Mouse (Mus musculus) monocyte, adult 2 months (primary cell): ENCODE measurements around the gene Stoml1.
"Not testable (repeated sequence)": the region's sequence is repeated elsewhere in the genome, so short reads cannot be mapped to it uniquely, and the experiment has no call there.

Experiments used
- DNase-seq, 2 experiments: peaks; one replicate each; pipeline ENCODE4 v3.0.0; 2022; ENCODE audit warnings: low spot score in 2 of 2, low read depth in 1 of 2

Gene Stoml1

DNA sequence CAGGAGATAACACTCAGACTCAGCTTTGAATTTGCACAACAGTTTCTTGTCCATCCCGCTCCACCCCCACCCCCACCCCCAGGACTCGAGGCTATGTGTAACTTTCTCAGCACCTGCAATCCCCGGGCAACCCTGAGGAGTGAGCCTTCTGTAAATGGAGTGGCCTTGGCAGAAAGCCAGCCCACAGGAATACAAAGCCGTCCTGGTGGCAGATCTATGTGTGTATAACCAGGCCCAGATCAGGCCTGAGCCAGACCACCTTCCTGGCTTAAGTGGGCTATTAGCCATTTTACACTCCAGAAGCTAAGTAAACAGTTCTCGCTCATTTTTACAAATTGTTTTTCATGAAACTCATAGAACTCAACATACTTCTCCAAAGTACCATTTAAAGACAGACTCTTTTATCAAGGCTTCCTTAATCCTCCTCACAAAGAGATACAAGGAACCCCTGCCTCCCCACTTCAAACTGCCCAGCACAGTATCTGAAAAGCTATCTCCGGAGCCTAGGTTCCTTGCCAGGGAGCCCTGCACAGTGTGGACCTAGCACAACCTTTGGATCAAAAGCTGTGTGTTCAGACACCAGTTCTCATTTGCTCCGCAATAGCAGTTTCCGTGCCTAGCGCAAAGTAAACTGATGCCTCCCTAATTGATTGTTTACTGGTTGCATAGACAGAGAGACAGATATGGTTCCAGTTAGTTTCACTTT lies 11.0 kb upstream of the Stoml1 start:
- DNase-seq = no peak

DNA sequence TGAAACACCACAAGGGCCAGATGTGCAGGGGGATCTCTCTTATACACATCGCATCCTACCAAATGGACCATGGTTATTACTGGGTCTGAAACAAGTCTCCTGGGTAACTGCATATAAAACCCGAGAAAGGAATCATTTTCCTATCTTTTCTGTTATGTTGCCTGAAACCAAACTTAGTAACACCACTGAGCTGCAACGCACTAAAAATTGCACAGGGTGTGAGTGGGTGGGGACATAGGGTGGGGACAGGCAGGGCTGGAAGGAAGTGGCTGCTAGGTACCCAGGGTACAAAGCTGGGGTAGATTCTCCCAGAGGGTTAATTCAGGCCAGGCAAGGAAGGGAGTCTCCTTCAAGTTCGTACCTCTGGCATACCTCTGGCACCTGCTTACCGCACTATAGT lies 10.3 kb upstream of the Stoml1 start:
- no peak for DNase-seq

DNA sequence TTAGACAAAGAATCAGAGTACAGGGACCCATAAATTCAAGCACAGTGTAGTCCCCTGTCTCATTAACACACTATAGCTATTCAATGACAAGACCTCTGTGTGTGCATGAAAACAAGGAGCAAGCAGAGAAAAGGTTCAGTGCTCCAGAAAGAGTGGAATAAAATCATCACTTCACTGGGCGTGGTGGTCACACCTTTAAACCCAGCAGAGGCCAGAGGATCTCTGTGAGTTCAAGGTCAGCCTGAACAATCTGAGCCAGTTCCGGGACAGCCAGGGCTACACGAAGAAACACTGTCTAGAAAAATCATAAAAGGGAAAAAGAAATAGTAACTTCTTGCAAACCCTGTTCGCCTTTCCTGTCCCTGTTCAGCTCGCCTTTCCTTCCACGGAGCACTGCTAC lies 9.3 kb upstream of the Stoml1 start:
- no peak for DNase-seq

DNA sequence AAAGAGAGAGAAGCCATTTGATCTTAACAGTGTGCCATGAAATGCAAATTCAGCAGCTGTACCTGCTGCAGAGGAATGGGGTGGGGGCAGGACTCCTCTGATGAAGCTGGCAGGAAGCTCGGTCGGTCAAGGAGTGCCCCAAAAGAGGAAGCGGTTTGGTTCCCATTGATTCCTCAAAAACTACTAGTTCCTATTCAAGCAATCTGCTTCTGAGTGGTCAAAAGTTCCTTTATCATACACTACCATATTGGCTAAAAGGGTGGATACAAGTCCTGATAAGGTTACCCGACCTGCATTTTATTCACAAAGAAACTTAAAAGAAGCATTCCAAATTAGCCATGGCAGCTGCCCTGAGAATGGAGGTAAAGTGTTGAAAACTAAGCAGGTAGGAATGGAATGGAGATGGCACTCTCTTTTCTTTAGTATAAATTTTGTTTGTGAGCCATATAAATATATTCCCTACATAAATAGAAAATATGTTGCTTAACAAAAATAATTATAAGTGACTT lies 6.8 kb upstream of the Stoml1 start:
- DNase-seq = no peak

DNA sequence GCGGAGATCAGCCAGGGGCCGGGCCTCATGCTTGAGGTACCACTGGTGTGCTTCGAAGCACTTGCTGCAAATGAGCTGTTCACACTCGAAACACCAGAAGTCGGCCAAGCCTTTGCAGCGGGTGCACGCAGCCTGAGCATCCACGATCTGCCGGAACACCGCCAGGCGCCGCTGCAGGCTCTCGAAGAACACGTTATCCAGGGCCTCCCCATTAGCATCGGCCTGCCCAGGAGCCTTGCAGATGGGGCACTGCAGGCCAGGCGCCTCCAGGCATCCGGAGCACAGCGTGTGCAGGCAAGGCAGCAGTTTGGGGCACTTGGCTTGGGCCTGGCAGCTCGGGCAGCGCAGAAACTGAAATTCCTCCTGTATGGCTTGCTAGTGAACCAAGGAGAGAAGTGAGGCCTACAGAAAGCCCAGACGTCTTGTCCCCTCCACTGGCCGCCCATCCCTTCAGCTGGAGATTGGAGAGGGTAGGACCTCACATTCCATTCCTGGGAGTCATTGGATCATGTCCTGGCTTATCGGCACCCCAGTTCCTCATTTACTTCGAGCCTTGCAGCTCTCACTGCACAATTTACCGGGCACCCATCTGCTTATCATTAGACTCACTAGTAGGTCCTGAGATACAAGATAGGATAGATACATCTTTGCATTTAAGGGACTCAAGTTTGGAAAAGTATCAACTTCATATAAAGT lies 5.8 kb upstream of the Stoml1 start:
- peak in 1 of 2 experiments; percentile 61 for DNase-seq

DNA sequence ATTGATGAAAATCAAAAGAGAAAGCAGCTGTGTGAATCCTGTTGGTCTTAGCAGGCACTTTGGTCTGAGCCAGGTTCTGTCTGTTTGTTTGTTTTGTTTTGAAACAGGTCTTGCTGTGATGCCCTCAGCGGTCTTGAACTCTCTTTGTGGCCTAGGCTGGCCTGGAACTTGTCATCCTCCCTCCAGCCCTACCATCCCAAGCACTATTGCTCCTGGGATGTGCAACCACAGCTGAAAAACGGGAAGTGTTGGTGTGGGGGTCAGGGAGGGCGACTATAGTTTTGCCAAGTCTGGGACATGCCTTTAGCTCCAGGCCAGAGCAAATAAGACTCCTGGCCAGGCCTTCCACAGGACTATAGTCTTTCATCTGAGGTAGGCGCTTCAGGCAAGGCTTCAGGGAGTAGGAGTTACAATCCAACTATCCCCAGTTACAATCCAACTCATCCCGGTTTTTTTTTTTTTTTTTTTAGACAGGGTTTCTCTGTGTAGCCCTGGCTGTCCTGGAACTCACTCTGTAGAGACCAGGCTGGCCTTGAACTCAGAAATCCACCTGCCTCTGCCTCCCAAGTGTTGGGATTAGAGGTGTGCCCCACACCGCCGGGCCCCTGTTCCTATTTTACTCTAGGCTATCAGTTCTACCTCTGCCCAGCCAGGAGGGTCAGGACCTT lies 4.1 kb upstream of the Stoml1 start:
- no peak for DNase-seq

DNA sequence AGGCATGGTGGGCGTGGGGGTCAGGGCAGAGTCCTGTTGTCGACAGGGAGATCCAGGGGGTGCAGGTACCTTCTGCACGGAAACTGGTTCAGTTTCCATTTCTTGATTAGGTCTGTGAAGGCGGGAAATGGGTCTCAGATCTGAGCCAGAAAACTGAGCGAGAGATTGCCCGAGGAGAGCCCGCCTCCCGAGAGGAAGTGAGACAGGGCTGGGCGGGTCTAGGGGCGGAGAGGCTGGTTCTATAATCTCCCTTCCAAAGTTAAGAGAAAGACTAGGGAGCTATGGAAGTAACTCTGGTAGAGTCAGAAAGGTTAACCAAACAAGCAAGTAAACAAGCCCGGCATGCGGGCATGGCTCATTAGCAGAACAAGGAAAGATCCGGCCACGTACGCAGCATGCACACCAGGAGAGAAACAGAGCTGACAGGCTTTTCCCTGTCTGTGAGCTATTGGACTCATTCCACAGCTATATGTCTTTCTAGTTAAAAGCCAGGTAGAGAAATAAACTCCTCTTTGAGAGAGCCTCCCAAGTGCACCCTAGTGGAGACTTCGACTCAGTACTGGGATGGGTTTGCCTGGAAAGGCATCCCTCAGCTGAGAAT lies 3.3 kb upstream of the Stoml1 start, which contains the start of gene Pml:
Gene Pml, minus strand, starts transcription at position 195 of the 601 bp plus-strand sequence.
- peak in 1 of 2 experiments; percentile 34 for DNase-seq

DNA sequence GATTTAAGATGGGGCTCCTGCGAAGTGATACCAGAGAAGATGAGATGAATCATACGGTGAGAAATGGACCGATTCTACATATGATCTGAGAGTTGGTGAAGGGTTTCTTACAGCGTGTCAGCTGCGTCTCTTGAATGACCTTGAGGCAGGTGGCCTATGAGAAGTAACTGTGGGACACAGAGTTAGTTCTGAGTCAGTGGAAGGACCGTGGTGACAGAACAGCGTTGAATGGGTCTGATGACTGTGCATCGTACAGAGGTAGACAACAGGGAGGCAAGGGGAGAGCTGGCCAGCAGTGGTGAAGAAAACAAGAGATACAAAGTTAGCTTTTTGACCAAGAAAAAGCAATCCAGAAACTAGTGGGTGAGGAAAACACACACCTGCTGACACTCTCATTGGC lies 2.6 kb upstream of the Stoml1 start:
- no peak for DNase-seq

DNA sequence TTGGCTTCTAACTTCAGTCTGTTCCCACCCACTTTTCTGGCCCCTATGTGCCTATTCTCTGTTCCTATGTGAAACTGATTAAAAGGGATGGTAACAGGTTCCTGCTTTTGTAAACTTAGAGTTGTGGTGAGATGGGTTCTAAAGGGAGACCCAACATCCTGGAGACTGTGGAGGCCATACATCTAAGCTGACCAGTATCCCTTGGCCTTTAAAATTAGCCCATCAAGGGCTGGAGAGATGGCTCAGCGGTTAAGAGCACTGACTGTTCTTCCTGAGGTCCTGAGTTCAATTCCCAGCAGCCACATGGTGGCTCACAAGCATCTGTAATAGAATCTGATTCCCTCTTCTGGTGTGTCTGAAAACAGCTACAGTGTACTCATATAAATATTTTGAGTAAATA lies 2.2 kb upstream of the Stoml1 start:
- not testable (repeated sequence) for DNase-seq

DNA sequence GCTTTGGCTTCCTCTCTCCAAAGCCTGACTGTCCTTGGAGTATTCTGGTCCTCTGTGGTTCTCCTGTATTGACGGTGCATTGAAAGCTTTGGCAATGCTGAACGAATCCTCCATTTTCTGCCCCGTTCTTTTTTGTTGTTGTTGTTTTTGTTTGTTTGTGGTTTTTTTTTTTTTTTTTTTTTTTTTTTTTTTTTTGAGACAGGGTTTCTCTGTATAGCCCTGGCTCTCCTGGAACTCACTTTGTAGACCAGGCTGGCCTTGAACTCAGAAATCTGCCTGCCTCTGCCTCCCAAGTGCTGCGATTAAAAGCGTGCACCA lies 800 bp downstream of the Stoml1 start:
- not testable (repeated sequence) for DNase-seq

DNA sequence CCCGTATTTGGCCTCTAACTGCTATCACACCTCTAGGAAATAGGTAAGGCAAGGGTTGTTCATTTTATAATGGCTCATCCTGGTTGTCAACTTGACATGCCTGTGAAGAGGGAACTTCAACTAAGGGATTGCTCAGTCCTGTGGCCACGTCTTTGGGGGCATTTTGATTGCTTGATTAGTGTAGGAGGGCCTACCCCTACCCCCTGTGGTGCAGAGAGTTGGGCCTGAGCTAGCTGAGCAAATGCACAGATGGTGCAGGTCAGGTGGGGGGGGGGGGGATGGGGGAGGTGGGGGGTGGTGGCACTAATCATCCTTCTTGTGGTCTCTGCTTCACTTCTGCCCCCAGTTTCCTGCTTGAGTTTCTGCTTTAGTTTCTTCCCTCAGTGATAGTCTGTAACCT lies 2.1 kb downstream of the Stoml1 start:
- DNase-seq = no peak

DNA sequence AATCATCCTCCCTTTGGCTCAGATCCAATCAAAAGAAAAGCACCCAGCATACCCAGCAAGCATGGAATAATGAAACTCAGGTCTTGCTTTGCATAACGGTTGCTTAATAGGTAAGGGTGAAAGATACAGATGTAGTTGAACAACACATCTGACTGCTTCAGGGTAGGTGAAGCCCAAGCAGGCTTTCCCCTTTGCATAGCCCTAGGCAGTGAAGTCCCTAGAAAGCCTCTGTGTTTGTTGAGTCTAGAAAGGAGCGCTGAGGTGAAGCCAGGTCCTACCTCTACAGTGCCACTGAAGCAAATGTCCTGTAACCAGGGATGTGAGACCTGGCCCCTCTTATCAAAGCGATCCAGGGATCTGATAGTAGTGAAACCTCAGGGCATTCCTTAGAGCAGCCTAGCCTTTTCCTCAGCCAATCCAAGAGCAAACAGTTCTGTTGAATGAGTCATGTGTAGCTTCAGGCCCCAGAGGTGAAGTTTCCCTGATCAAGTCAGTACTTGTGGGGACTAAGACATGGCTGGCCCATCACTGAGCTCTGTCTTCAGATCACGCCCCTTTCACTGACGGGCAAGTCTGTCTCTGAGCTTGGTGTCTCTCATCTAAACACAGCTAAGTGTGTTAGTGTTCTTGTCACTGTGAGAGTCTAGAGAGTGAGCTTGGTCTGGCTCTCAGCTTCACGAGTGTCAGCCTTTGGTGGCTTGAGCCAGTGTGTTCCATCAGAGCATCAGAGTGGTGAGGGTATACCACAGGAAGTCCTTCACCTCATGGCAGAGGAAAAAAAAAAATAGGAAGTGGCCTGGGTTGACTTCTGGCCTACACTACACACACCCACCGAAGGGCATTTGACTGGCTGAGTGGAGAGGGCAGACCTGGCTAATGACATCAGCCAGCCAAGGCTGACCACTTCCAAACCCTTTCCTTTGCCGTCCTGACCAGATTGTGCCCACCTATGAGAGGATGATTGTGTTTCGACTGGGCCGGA lies 3.0 kb downstream of the Stoml1 start:
- DNase-seq = no peak

DNA sequence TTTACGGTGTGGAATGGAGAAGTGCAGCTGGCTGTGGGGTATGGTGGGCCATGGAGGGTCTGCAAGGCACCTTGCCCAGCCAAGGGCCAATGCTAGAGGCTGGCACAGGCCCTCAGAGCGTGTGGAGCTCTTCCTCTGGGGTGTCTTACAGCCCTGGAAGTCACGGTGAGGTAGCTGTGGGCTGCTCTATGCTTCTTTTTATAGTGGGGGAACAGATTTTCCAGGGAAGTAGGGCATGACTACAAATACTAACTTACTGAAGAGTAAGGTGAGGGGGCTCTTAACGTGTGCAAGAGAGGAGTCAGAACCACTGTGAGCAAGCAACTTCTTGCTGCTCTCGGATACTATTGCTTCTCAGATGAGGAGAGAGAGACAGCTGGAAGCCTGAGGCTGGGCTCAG lies 9.5 kb downstream of the Stoml1 start:
- DNase-seq = no peak

DNA sequence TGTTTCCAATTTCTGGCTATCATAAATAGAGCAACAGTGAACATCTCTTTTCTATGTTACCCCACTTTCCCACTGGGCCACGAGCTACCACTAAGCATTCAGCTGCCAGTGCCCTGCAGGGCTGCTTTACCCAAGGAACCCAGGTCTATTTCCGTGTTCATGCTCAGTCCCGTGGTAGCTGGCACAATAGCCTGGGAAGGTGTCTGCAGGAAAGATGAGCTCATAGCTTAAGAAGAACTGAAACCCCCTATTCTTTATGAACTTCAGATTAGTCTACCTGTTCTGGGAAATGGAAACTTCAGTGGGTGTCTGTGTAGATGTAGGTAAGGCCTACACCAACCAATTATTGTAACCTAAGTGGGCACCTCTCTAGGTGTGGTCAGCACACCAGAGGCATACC lies 12.4 kb downstream of the Stoml1 start:
- no peak for DNase-seq

DNA sequence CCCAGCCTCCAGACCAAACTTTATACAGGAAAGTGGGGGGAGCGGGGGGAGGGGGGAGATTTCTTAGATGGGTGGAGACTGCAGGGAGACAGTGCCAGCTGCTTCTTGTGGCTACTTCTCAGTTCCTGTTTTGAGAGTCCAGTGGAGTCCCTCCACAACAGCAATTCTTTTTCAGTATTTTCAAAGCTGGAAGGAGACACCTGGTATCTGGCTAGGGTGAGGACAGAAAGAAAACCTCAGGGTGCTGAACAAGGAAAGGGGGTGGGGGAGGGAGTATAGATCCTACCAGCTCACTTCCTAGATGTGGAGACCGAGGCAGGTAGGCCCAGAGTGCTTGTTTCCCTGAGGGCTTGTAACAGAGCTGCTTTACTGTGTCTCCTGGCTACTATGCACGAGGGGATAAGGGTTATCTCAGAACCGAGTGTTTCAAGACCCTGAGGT lies 13.6 kb downstream of the Stoml1 start:
- no peak for DNase-seq

DNA sequence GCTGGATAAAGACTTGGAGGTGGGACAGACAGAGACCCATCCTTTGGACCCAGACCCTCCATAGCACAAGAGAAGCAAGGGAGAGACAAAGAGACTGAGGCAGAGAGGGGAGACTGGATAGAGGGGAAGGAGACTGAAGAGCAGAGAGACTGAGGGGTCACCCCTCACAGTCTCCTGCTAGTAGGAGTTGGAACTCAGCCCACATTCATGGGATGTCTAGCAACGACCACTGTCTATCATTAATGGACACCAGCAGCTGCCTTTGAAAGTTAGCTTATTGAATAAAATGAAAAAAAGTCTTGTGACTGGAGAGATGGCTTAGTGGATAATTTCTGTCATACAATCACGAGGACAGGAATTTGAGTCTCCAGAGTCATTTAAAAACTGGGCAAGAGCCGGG lies 14.1 kb downstream of the Stoml1 start:
- no peak for DNase-seq

DNA sequence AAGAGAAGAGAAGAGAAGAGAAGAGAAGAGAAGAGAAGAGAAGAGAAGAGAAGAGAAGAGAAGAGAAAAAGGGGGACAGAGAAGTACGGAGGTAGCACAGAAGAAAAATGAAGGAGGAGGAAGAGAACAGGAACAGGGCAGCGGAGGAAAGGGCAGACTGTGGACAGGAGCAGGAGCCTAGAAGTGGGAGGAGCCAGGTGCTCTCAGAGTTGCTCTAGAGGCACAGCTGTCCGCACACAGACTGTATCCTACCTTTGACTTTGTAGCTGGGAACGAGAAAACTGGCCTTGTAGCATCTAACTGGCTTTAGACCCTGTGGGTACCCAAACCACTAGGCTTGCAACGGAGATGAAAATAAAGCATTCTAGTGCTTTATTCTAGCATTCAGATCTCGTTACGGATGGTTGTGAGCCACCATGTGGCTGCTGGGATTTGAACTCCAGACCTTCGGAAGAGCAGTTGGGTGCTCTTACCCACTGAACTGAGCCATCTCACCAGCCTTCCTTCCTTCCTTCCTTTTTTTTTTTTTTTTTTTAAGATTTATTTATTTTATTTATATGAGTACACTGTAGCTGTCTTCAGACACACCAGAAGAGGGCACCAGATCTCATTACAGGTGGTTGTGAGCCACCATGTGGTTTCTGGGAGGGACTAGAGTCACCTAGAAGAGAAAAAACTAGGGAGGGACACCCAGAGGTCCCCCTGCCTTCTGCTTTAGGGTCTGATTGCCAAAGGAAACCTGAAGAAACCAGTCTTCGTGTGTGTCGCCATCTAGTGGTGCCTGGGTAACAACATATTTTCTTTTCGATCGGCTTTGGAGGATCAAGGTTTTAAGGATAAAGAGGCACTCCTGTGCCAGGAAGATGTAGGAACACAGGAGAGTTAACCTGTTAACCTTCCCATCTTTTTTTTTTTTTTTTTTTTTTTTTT lies 15.7 kb downstream of the Stoml1 start:
- peak in 1 of 2 experiments; percentile 28 for DNase-seq

DNA sequence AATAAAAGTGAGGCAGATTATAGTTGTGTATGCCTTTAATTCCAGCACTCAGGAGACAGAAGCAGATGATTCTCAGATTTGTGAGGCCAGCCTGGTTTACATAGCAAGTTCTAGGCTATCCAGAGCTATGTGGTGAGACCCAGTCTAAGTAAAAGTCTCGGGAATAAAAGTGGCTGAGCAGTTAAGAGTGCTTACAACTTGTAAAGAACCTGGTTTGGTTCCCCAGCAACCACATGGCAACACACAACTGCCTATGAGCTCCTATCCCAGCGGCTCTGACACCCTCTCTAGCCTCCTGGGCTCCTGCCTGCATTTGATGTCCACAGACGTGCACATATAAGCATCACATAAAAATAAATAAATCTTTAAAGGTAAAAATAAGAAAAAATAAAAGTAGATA lies 17.1 kb downstream of the Stoml1 start:
- no peak for DNase-seq

DNA sequence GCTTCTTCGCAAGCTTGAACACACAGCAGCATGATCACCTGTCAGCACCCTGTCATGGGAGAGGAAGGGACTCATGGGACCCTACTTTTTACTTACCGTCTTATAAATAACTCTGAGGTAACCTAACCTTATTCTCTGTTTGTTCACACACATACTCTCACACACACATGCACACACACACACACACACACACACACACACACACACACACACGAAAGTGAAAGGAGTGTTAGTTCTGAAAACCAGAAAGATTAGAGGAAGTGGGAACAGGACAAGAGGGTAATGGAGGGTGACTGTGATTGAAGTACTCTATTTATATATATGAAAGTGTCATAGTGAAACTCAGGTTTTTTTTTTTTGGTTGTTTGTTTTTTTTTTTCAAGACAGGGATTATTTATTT lies 18.1 kb downstream of the Stoml1 start:
- DNase-seq = peak in 1 of 2 experiments; percentile 61
